Mouse (Mus musculus) erythroid progenitor cell, adult 5-6 weeks (primary cell): Measurements from ENCODE around the gene Lrba. TPM values are rescaled to one million over a fixed set of nuclear protein-coding genes. Genes with fewer than 3 reads are reported as not detected.

Experiments used
- ATAC-seq: replicated peaks from 2 replicates; pipeline ENCODE4 v1.8.0; 2016; ENCODE audit warnings: moderate number of reproducible peaks, mild to moderate bottlenecking, moderate TSS enrichment, inconsistent platforms; ENCODE audit not compliant: poor library complexity, low FRiP score, severe bottlenecking
- total RNA-seq, 2 experiments: library from RNA; stranded (forward) in 1 of 2; stranded (reverse) in 1 of 2; fragments of 150-400 nt in 1 of 2; fragments of 186-747, 209-891 nt in 1 of 2; gene quantifications; 2 replicates each; pipeline versions ENCODE4 v1.2.3 to v1.2.4; 2015 to 2017; ENCODE audit warnings: low replicate concordance in 2 of 2

Lrba gene
- total RNA-seq, 2 experiments from 2014 or later, result 50.7 to 53.0 TPM

GRCm38 (mm10) chr3:86252588-86252987 is 28.1 kb downstream of the Lrba start:
- ATAC-seq, result peak; percentile 43; the same call in 1 of the 2 replicates

GRCm38 (mm10) chr3:86253071-86253470 is 28.6 kb downstream of the Lrba start:
- ATAC-seq, result peak; percentile 69

GRCm38 (mm10) chr3:86253791-86254190 is 29.3 kb downstream of the Lrba start:
- ATAC-seq, result 0 out of 2 replicates have a peak, but pooled peaks have one; percentile 32

- ATAC-seq, result no peak
Observed at GRCm38 (mm10) chr3:86268074-86268702, 43.7 kb downstream of the Lrba start.

- ATAC-seq, result no peak
Observed at GRCm38 (mm10) chr3:86275651-86276050, 51.2 kb downstream of the Lrba start.

GRCm38 (mm10) chr3:86291326-86291725 is 66.8 kb downstream of the Lrba start:
- ATAC-seq, result no peak

- ATAC-seq, result no peak
Observed at GRCm38 (mm10) chr3:86294866-86295265, 70.4 kb downstream of the Lrba start.

- no peak for ATAC-seq
Observed at GRCm38 (mm10) chr3:86296214-86296613, 71.7 kb downstream of the Lrba start.

GRCm38 (mm10) chr3:86308833-86309232 is 84.4 kb downstream of the Lrba start:
- no peak for ATAC-seq

- no peak for ATAC-seq
Observed at GRCm38 (mm10) chr3:86310216-86310615, 85.7 kb downstream of the Lrba start.

GRCm38 (mm10) chr3:86311406-86311805 is 86.9 kb downstream of the Lrba start:
- ATAC-seq, result no peak

- ATAC-seq, result no peak
Observed at GRCm38 (mm10) chr3:86317636-86318035, 93.2 kb downstream of the Lrba start.

GRCm38 (mm10) chr3:86328531-86328930 is 104.1 kb downstream of the Lrba start:
- no peak for ATAC-seq

GRCm38 (mm10) chr3:86343261-86343660 is 118.8 kb downstream of the Lrba start:
- no peak for ATAC-seq

GRCm38 (mm10) chr3:86362486-86362885 is 138.0 kb downstream of the Lrba start:
- ATAC-seq, result no peak

GRCm38 (mm10) chr3:86371466-86371865 is 147.0 kb downstream of the Lrba start:
- no peak for ATAC-seq

GRCm38 (mm10) chr3:86375276-86375675 is 150.8 kb downstream of the Lrba start:
- no peak for ATAC-seq

GRCm38 (mm10) chr3:86382557-86382956 is 158.1 kb downstream of the Lrba start:
- no peak for ATAC-seq

- no peak for ATAC-seq
Observed at GRCm38 (mm10) chr3:86385047-86385446, 160.6 kb downstream of the Lrba start.

- ATAC-seq, result no peak
Observed at GRCm38 (mm10) chr3:86386246-86386645, 161.8 kb downstream of the Lrba start.

GRCm38 (mm10) chr3:86423828-86424227 is 199.3 kb downstream of the Lrba start:
- ATAC-seq, result peak; percentile 57

- no peak for ATAC-seq
Observed at GRCm38 (mm10) chr3:86426733-86427132, 202.3 kb downstream of the Lrba start.
